Mouse (Mus musculus): ENCODE results near the gene Stip1. TPM values are rescaled to one million over a fixed set of nuclear protein-coding genes. Genes with fewer than 3 reads are reported as not detected.
"Not testable (repeated sequence)": the region's sequence is repeated elsewhere in the genome, so short reads cannot be mapped to it uniquely, and the experiment has no call there.

The Stip1 gene
- polyA plus RNA-seq, 1 experiment, result 31.4 TPM

DNA sequence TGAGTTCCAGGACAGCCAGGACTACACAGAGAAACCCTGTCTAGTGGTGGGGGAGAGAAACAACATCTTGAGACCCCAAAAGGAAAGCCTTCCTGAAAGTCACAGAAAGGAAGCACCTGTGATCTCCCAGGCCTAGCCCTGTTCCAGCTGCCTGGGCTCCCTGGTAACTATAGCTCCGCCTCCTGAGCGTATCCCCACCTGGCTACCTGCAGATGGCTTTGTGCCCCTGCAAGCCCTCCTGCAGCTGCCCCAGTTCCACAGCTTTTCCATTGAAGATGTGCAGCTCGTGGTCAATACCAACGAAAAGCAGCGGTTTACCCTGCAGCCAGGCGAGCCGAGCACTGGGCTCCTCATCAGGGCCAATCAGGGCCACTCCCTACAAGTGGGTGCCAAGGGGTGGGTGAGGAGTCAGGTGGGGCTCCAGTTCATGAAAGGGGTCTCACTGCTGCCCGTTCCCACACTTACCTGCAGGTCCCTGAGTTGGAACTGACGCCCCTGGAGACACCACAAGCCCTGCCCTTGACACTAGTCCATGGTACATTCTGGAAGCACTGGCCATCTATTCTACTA, 42.0 kb downstream of the Stip1 start:
- WGBS, result 86% methylated on average over 9 of the region's 9 CpGs
- Histone ChIP-seq H3K4me3 (replicated peaks; ENCODE audit: extremely low read depth, low read depth, low read length) (no peak overlapping the region), H3K4me1 (ENCODE audit: control insufficient read depth, insufficient read depth, low read length) (peaks cover 15% of the 10 kb centered on the region)
- no peak for DNase-seq
- no peak for TF ChIP-seq CTCF (IDR thresholded peaks at IDR 0.05; ENCODE audit: insufficient read depth, low read length)

- H3K4me3 ChIP-seq (replicated peaks; ENCODE audit: extremely low read depth, low read depth, low read length), result peak within 1 kb of the TSS; percentile 62
- DNase-seq, result peak; percentile 86
- H3K4me1 ChIP-seq (ENCODE audit: control insufficient read depth, insufficient read depth, low read length), result peaks cover 19% of the 10 kb centered on the region
- under 1% methylated on average over 24 of the region's 24 CpGs for WGBS
- TF ChIP-seq CTCF (IDR thresholded peaks at IDR 0.05; ENCODE audit: insufficient read depth, low read length) (no peak), POLR2A (IDR thresholded peaks at IDR 0.05; ENCODE audit: borderline replicate concordance, extremely low read depth, low read depth, low read length) (peak; percentile 85; the same call in 1 of the 2 replicates)
Measured at GRCm38 (mm10) chr19:6996006-6996405, 43.8 kb downstream of the Stip1 start, which contains the start of the genes Nudt22 and Trpt1. Nudt22 (minus strand) TSS chr19:6996117. Trpt1 (plus strand) TSS chr19:6996131.

GRCm38 (mm10) chr19:6995255-6995991, 44.3 kb downstream of the Stip1 start:
- TF ChIP-seq CTCF (IDR thresholded peaks at IDR 0.05; ENCODE audit: insufficient read depth, low read length) (no peak), POLR2A (IDR thresholded peaks at IDR 0.05; ENCODE audit: borderline replicate concordance, extremely low read depth, low read depth, low read length) (no peak)
- DNase-seq, result no peak
- whole genome bisulfite sequencing, result 39% methylated on average over 21 of the region's 21 CpGs
- peak overlapping the region; percentile 42 for H3K4me3 ChIP-seq (replicated peaks; ENCODE audit: extremely low read depth, low read depth, low read length)
- peaks cover 19% of the 10 kb centered on the region for H3K4me1 ChIP-seq (ENCODE audit: control insufficient read depth, insufficient read depth, low read length)

- Histone ChIP-seq H3K4me1 (ENCODE audit: control insufficient read depth, insufficient read depth, low read length) (peaks cover 19% of the 10 kb centered on the region), H3K4me3 (replicated peaks; ENCODE audit: extremely low read depth, low read depth, low read length) (no peak overlapping the region)
- WGBS, result 84% methylated on average over 8 of the region's 8 CpGs
- no peak for DNase-seq
- TF ChIP-seq CTCF (IDR thresholded peaks at IDR 0.05; ENCODE audit: insufficient read depth, low read length), result no peak
- TF ChIP-seq POLR2A (IDR thresholded peaks at IDR 0.05; ENCODE audit: borderline replicate concordance, extremely low read depth, low read depth, low read length), result no peak
Measured at GRCm38 (mm10) chr19:6994489-6994888, 45.3 kb downstream of the Stip1 start.

DNA sequence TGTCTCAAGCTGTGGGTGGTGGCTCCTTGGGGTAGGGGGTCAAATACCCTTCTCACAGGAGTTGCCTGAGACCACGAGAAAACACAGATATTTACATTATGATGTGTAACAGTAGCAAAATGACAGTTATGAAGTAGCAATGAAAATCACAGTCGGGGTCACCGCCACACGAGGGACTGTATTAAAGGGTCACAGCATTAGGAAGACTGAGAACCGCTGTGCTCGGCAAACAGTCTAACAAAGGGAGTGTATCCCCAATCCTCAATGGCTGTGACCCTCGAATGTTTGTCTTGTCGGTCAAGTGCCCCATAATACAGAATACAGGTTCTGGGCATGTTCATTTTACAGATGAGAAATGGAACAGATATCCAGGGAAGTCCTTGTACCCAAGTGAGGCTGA, 45.8 kb downstream of the Stip1 start:
- 84% methylated on average over 8 of the region's 8 CpGs for WGBS
- Histone ChIP-seq H3K4me1 (ENCODE audit: control insufficient read depth, insufficient read depth, low read length) (peaks cover 19% of the 10 kb centered on the region), H3K4me3 (replicated peaks; ENCODE audit: extremely low read depth, low read depth, low read length) (no peak overlapping the region)
- DNase-seq, result no peak
- TF ChIP-seq CTCF (IDR thresholded peaks at IDR 0.05; ENCODE audit: insufficient read depth, low read length) (no peak), POLR2A (IDR thresholded peaks at IDR 0.05; ENCODE audit: borderline replicate concordance, extremely low read depth, low read depth, low read length) (no peak)

DNA sequence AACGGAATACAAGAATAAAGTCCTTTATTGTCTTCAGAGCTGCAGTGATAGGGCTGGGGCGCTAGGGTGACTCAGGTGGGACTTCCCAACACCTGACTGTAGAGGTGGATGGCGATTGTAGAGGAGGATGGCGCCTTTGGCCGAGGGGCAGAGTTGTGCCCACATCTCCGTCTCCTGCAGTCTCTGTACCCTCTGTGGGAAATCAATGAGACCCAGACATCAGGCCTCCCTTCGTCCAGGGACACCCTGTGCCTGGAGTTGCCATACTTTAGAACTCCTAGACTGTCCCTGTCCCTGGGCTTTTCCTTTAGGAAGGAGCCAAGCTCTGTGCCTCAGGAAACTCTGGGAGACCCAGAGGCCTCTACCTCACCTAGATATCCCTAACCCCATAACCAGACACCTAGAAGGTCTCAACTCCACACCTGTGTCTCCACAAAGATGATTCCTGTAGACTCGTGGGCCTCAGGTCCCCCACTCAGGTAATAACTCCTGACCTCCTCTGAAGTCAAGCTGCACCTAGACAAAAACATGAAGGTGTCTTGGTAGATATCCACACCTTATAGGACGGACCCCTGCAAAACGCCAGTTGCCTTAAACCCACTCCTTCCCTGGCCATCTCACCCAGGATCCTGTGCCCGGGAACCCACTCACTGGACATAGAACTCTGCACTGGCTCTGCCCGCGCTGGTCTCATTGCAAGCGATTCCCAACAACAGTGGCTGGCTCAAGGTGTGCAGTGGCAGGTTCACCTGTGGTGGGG, 46.6 kb downstream of the Stip1 start:
- Histone ChIP-seq H3K4me3 (replicated peaks; ENCODE audit: extremely low read depth, low read depth, low read length) (peak overlapping the region; percentile 75), H3K4me1 (ENCODE audit: control insufficient read depth, insufficient read depth, low read length) (peaks cover 19% of the 10 kb centered on the region)
- no peak for DNase-seq
- 63% methylated on average over 14 of the region's 14 CpGs for whole genome bisulfite sequencing
- TF ChIP-seq CTCF (IDR thresholded peaks at IDR 0.05; ENCODE audit: insufficient read depth, low read length) (no peak), POLR2A (IDR thresholded peaks at IDR 0.05; ENCODE audit: borderline replicate concordance, extremely low read depth, low read depth, low read length) (no peak)

- peaks cover 23% of the 10 kb centered on the region for H3K4me1 ChIP-seq (ENCODE audit: control insufficient read depth, insufficient read depth, low read length)
- DNase-seq, result peak; percentile 91
- TF ChIP-seq CTCF (IDR thresholded peaks at IDR 0.05; ENCODE audit: insufficient read depth, low read length) (no peak), POLR2A (IDR thresholded peaks at IDR 0.05; ENCODE audit: borderline replicate concordance, extremely low read depth, low read depth, low read length) (peak; percentile 56; the same call in 1 of the 2 replicates)
- WGBS, result 1% methylated on average over 37 of the region's 37 CpGs
- peak within 1 kb of the TSS; percentile 94 for H3K4me3 ChIP-seq (replicated peaks; ENCODE audit: extremely low read depth, low read depth, low read length)
Measured at GRCm38 (mm10) chr19:6992011-6992858, 47.5 kb downstream of the Stip1 start, which contains the start of gene Dnajc4. Dnajc4 (minus strand) TSS chr19:6992572.

DNA sequence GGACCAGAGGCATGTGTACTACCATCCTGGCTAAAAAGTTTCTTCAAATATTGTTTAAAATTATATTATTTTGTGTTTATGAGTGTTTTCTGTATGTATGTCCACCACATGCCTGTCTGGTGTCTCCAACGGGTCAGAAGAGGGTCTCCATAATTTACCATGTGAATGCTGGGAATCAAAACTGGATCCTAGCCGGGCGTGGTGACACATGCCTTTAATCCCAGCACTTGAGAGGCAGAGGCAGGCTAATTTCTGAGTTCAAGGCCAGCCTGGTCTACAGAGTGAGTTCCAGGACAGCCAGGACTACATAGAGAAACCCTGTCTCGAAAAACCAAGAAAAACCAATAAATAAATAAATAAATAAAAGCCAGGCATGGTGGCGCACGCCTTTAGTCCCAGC, 48.6 kb downstream of the Stip1 start:
- 90% methylated on average over 6 of the region's 6 CpGs for WGBS
- H3K4me1 ChIP-seq (ENCODE audit: control insufficient read depth, insufficient read depth, low read length), result peaks cover 22% of the 10 kb centered on the region
- not testable (repeated sequence) for H3K4me3 ChIP-seq (replicated peaks; ENCODE audit: extremely low read depth, low read depth, low read length); DNase-seq

- Histone ChIP-seq H3K4me1 (ENCODE audit: control insufficient read depth, insufficient read depth, low read length) (peaks cover 22% of the 10 kb centered on the region), H3K4me3 (replicated peaks; ENCODE audit: extremely low read depth, low read depth, low read length) (no peak overlapping the region)
- no peak for DNase-seq
- WGBS, result 89% methylated on average over 6 of the region's 6 CpGs
- TF ChIP-seq CTCF (IDR thresholded peaks at IDR 0.05; ENCODE audit: insufficient read depth, low read length), result no peak
- TF ChIP-seq POLR2A (IDR thresholded peaks at IDR 0.05; ENCODE audit: borderline replicate concordance, extremely low read depth, low read depth, low read length), result no peak
Measured at GRCm38 (mm10) chr19:6990712-6991111, 49.1 kb downstream of the Stip1 start.
